Mouse (Mus musculus): ENCODE measurements at regions not wholly inside any gene's neighbourhood (a gene's known extent, or its start where the extent isn't known, plus 50 kb on each side); places are given as distances from the start of the nearest gene placed in this dataset.

DNA sequence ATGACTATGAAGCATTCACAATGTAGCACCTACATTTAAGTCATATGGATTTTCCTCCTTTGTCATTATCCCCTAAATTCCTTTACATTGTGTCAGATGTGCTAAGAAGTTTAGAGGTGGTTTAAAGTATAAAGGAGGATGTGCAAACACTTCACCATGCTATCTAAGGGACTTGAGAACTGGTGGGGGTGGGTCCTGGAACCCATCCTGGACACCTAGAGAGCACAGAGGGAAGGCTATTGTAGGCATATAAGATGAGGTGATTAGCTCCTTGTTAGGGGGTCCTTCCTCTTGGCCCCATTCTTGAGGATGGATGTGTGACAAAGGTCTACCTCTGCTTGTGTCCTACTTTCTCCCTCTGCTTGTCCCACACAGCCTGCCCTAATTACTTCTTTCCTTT is 213.2 kb downstream of the Stim2 start:
- no peaks in the 10 kb centered on the region for H3K27me3 ChIP-seq
- no peak overlapping the region for H3K27ac ChIP-seq
- no peak overlapping the region for H3K9ac ChIP-seq
- ATAC-seq (ENCODE audit: insufficient number of reproducible peaks, insufficient read depth, low FRiP score, low TSS enrichment, low read depth): no peak
- no peaks in the 10 kb centered on the region for H3K9me3 ChIP-seq
- no peaks in the 10 kb centered on the region for H3K36me3 ChIP-seq
- no peak overlapping the region for H3K4me2 ChIP-seq
- H3K4me3 ChIP-seq: no peak overlapping the region
- H3K4me1 ChIP-seq: no peaks in the 10 kb centered on the region

DNA sequence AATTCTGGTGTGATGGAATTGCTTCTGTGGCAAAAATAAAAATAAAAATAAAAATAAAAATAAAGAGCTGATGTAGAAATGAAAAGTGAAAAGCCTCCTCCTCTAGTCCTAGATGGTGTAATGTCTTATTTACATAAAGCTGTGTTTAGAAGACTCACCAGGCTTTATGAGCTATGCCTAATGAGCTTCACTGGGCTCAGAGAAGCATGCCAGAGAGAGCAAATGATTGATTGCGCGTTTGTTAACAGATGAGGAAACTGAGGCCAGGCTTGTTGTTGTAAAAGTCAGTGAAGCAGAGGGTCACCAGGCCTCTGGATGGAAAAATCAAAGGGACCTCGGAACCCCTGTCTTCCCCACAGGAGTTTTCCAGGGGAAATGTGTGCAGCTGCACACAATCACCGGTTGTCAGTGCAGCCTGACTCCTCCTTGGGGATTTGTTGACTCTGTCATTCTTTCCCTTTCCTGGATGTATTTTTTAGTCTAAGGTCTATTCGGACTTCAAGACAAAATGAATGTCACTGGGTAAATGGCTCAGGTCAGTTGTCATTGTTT is 213.8 kb downstream of the Stim2 start:
- ATAC-seq (ENCODE audit: insufficient number of reproducible peaks, insufficient read depth, low FRiP score, low TSS enrichment, low read depth): no peak
- 59% methylated on average over 5 of the region's 5 CpGs for WGBS
- no peak overlapping the region for H3K4me3 ChIP-seq

DNA sequence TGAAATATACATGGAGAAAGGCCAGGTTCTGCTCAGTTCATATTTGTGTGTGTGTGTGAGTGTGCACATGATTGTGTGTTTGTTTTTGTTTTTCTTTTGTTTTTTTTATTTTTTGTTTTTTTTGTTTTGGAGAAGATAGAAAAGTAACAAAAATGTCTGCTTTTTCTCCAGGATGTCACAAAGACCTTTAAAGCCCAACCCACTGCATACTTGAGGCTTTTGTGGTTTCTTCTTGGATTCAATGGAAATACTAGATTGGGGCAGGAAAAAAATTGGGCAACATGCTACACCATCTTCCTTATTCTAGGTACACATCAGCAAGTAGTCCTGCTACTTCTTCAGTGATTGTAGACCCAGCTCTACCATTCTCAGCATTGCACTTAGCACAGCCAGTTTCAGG is 226.7 kb downstream of the Stim2 start:
- ATAC-seq (ENCODE audit: insufficient number of reproducible peaks, insufficient read depth, low FRiP score, low TSS enrichment, low read depth): no peak
- no peaks in the 10 kb centered on the region for H3K4me1 ChIP-seq
- no peaks in the 10 kb centered on the region for H3K36me3 ChIP-seq
- no peaks in the 10 kb centered on the region for H3K9me3 ChIP-seq
- no peak overlapping the region for H3K4me2 ChIP-seq
- no peak overlapping the region for H3K9ac ChIP-seq
- no peak overlapping the region for H3K27ac ChIP-seq
- H3K4me3 ChIP-seq: no peak overlapping the region
- no peaks in the 10 kb centered on the region for H3K27me3 ChIP-seq

More for the DNA sequence above, 213.8 kb downstream of the Stim2 start:
- Histone ChIP-seq H3K9ac (no peak overlapping the region), H3K36me3 (no peaks in the 10 kb centered on the region), H3K4me1 (no peaks in the 10 kb centered on the region), H3K4me2 (no peak overlapping the region), H3K27ac (no peak overlapping the region), H3K9me3 (no peaks in the 10 kb centered on the region), H3K27me3 (no peaks in the 10 kb centered on the region)

DNA sequence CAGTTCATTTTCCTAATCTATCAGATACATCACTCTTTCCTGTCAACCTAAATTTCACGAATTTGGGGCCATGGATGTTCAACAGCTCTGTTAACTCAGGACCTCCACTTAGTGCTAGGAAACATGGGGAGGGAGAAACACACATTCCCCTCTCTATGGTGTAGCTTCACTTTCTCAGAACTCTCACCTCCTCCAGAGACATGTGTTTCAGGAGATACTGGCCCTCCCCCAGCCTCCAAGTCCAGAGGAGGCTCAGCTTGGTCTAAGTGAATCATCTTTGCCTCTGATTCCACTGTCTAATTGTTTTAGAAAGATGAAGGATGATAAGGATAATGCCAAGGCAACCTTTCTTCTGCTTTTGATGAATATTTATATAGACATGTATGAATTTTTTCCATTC is 236.3 kb downstream of the Stim2 start:
- no peak for ATAC-seq (ENCODE audit: insufficient number of reproducible peaks, insufficient read depth, low FRiP score, low TSS enrichment, low read depth)
- H3K9me3 ChIP-seq: no peaks in the 10 kb centered on the region
- H3K4me1 ChIP-seq: no peaks in the 10 kb centered on the region
- no peak overlapping the region for H3K4me3 ChIP-seq
- H3K27ac ChIP-seq: no peak overlapping the region
- H3K27me3 ChIP-seq: no peaks in the 10 kb centered on the region
- H3K4me2 ChIP-seq: no peak overlapping the region
- no peaks in the 10 kb centered on the region for H3K36me3 ChIP-seq
- WGBS: 67% methylated on average over 1 of the region's 1 CpGs
- H3K9ac ChIP-seq: no peak overlapping the region

DNA sequence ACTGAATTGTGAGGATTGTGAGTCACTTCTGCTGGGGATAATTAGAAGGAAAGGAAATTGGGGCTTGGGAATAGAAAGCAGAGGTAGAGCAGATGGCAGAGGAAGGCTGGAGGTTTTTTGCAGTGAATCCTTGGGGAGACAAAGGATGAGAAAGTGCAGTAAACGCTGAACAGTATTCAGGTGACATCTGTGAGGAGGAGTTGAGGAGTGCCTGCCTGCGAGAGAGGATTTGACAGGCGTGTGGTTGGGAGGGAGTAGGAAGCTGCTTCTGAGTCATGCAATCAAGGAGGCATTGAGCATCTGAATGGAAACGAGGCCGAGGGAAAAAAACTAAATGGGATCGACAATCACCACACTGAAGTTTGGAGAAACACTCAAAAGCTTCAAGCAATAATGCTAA is 236.9 kb downstream of the Stim2 start:
- Histone ChIP-seq H3K36me3 (no peaks in the 10 kb centered on the region), H3K9me3 (no peaks in the 10 kb centered on the region), H3K4me2 (no peak overlapping the region), H3K9ac (no peak overlapping the region), H3K4me3 (no peak overlapping the region), H3K4me1 (no peaks in the 10 kb centered on the region), H3K27ac (no peak overlapping the region), H3K27me3 (no peaks in the 10 kb centered on the region)
- WGBS: 50% methylated on average over 6 of the region's 6 CpGs
- no peak for ATAC-seq (ENCODE audit: insufficient number of reproducible peaks, insufficient read depth, low FRiP score, low TSS enrichment, low read depth)

DNA sequence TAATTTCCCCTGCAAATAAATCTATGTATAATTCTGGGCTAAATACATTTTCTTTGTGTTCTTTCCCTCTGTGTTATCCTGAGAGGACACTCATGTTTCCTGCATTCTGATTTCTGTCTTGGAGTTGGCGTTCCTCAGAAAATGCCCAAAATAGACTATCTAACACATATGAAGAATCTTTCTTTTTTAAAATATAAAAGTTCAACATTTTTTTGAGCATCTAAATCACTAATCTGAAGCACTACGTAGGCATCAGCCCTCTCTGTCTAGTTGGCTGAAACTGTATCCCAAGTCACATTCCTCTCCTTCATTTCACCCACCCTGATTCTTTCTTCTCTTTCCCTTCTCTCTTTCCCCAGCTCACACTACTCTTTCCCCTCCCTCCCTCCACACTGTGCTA is 238.9 kb downstream of the Stim2 start:
- Histone ChIP-seq H3K27me3 (no peaks in the 10 kb centered on the region), H3K9ac (no peak overlapping the region), H3K36me3 (no peaks in the 10 kb centered on the region), H3K9me3 (no peaks in the 10 kb centered on the region), H3K27ac (no peak overlapping the region), H3K4me2 (no peak overlapping the region), H3K4me3 (no peak overlapping the region), H3K4me1 (peaks cover 4% of the 10 kb centered on the region; the same call in 1 of the 2 replicates)
- ATAC-seq (ENCODE audit: insufficient number of reproducible peaks, insufficient read depth, low FRiP score, low TSS enrichment, low read depth): no peak
- 80% methylated on average over 2 of the region's 2 CpGs for WGBS

DNA sequence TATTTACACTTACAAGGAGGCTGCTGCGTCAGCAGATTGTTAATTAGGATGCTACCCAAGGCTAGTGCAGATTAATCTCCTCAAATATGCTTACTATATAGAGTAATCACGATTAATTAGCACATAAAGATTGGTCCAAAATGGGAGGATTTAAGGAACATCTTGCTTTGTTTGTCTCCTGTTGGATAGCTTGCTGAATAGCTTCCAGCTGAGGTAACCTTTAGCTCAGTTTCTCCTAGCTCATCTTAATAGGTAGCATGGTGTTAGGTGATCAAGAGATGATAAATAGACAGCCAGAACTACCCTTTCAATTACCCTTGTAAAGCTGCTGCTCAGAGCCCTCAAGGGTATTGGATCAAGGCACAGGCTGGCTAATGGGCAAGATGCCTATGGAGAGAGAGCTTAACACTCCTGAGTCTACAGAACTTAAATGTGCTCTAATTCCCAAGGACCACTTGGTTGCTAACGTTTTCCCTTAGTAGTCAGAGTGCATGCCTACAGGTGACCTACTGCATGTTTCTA is 240.4 kb downstream of the Stim2 start:
- Histone ChIP-seq H3K4me3 (no peak overlapping the region), H3K9ac (no peak overlapping the region), H3K4me1 (peaks cover 4% of the 10 kb centered on the region; the same call in 1 of the 2 replicates), H3K27ac (no peak overlapping the region), H3K36me3 (no peaks in the 10 kb centered on the region), H3K9me3 (no peaks in the 10 kb centered on the region), H3K4me2 (no peak overlapping the region), H3K27me3 (no peaks in the 10 kb centered on the region)
- ATAC-seq (ENCODE audit: insufficient number of reproducible peaks, insufficient read depth, low FRiP score, low TSS enrichment, low read depth): no peak
- 69% methylated on average over 3 of the region's 3 CpGs for WGBS

DNA sequence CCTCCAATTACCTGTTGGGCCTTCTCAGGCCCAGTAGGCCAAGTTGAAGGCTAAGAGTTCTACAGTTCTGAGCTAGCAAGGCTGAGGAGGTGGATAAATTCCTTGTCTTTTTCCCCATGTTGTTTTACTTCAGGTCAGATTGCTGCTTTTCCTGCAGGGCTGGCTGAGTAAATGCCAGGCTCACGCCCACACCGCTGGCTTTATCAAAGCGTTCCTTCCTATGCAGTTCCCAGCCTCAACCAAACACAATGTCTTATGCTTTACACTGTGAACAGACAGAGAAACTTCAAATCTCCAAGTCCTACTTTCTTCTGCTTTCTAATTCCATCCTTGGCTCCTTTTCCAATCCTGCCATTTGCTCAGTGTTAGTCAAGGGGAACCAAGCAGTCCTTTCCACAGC is 241.3 kb downstream of the Stim2 start:
- Histone ChIP-seq H3K36me3 (no peaks in the 10 kb centered on the region), H3K4me1 (peaks cover 4% of the 10 kb centered on the region; the same call in 1 of the 2 replicates), H3K27ac (no peak overlapping the region), H3K9me3 (no peaks in the 10 kb centered on the region), H3K4me3 (no peak overlapping the region), H3K27me3 (no peaks in the 10 kb centered on the region), H3K9ac (no peak overlapping the region), H3K4me2 (no peak overlapping the region)
- no peak for ATAC-seq (ENCODE audit: insufficient number of reproducible peaks, insufficient read depth, low FRiP score, low TSS enrichment, low read depth)
- WGBS: 86% methylated on average over 3 of the region's 3 CpGs

DNA sequence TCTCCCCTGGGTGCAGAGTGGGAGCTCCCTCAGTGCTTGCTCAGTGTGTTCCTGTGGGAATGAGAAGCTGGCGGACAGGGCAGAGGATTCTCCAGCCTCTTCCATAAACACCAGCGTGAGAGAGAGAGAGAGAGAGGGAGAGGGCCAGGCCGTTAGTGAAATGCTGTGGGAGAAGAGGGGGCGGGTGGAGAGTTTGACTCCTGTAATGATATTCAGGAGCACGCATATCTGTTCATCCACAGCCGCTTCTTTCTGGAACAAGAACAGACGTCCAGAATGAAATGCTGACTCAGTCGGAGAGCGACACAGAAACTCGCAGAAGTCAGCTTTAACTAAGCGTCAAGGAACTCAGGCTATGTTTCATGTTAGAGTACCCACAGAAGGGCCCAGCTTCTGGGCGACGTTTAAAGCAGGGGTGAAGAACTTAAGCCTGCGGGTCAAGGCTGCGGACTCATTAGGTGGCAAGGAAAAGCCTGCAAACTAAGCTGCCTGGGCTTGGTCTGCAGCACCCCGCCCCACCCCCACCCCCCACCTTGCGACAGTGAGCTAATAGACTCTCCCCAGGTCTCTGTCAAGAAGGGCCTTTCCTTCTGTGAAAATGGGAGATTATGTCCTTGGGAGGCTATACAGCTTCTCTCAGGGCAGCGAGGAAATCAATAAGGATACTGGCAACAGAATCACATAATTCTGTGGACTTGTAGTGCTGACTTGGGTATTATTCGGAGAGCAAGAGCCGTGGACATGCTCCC is 243.0 kb downstream of the Stim2 start:
- no peaks in the 10 kb centered on the region for H3K9me3 ChIP-seq
- H3K27me3 ChIP-seq: no peaks in the 10 kb centered on the region
- no peak overlapping the region for H3K4me3 ChIP-seq
- no peaks in the 10 kb centered on the region for H3K36me3 ChIP-seq
- no peak for ATAC-seq (ENCODE audit: insufficient number of reproducible peaks, insufficient read depth, low FRiP score, low TSS enrichment, low read depth)
- peak overlapping the region; percentile 28; the same call in 1 of the 2 replicates for H3K4me2 ChIP-seq
- peaks cover 4% of the 10 kb centered on the region; the same call in 1 of the 2 replicates for H3K4me1 ChIP-seq
- H3K9ac ChIP-seq: no peak overlapping the region
- no peak overlapping the region for H3K27ac ChIP-seq
- 36% methylated on average over 20 of the region's 20 CpGs for WGBS

DNA sequence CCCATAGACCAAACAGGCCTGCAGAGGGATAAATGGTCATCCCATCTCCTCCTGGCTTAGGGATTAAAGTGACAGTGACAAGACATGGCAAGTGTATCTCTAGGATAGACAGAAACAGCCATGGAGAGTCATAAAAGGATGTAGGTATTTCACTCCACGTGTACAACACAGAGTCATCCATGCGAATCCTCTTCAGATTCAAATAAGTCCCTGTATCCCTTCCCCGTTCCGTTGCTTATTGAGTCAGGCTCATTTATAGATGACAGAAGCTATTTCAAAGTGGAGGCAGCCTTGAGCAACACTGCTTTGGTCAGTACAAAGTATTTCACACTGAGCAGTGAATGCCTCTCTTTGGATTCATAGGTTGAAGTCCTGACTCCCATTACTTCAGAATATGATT is 243.8 kb downstream of the Stim2 start:
- no peak overlapping the region for H3K4me3 ChIP-seq
- ATAC-seq (ENCODE audit: insufficient number of reproducible peaks, insufficient read depth, low FRiP score, low TSS enrichment, low read depth): no peak
- H3K27ac ChIP-seq: no peak overlapping the region
- H3K36me3 ChIP-seq: no peaks in the 10 kb centered on the region
- H3K27me3 ChIP-seq: no peaks in the 10 kb centered on the region
- WGBS: 83% methylated on average over 4 of the region's 4 CpGs
- no peak overlapping the region for H3K4me2 ChIP-seq
- peaks cover 4% of the 10 kb centered on the region; the same call in 1 of the 2 replicates for H3K4me1 ChIP-seq
- H3K9me3 ChIP-seq: no peaks in the 10 kb centered on the region
- H3K9ac ChIP-seq: no peak overlapping the region

DNA sequence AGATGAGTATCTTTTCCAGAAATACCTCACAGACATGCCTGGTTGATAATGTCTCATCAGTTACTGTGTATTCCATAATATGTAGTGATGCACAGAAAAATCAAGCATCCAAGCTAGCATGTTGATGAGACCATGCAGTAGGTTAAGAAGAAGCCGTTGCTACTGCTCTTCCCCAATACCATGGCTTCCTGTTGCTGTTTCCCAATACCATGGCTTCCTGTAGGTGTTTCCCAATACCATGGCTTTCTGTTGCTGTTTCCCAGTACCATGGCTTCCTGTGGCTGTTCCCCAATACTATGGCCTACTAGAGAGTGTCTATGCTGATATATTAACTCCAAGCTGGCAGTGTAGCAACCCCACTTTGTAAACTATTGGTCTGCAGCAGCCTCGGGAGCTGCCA is 253.7 kb downstream of the Stim2 start:
- H3K27me3 ChIP-seq: no peaks in the 10 kb centered on the region
- no peaks in the 10 kb centered on the region for H3K4me1 ChIP-seq
- WGBS: 77% methylated on average over 2 of the region's 2 CpGs
- no peak overlapping the region for H3K27ac ChIP-seq
- H3K4me2 ChIP-seq: no peak overlapping the region
- no peaks in the 10 kb centered on the region for H3K36me3 ChIP-seq
- no peak overlapping the region for H3K9ac ChIP-seq
- no peak overlapping the region for H3K4me3 ChIP-seq
- no peaks in the 10 kb centered on the region for H3K9me3 ChIP-seq
- no peak for ATAC-seq (ENCODE audit: insufficient number of reproducible peaks, insufficient read depth, low FRiP score, low TSS enrichment, low read depth)

DNA sequence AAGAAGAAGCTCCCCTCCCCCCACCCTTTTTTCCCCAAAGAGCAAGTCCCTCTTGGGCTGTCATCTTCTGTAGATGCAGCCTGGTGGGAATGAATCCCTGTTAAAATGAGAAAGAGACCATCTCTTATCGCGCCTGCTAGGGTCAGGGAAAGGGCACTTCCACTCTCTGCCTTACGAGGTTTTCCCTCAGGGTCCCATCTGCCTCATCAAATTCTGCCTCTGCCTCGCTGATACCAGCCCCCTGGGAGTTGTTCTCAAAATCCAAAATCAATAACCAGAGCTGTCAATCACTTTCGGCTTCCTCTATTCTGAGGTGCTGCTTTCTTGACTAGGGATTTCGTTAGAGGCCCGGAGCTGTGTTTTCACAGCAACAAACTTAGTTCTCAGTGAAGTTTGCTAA is 255.7 kb downstream of the Stim2 start:
- H3K4me2 ChIP-seq: no peak overlapping the region
- no peaks in the 10 kb centered on the region for H3K4me1 ChIP-seq
- 45% methylated on average over 7 of the region's 7 CpGs for WGBS
- H3K27ac ChIP-seq: no peak overlapping the region
- H3K4me3 ChIP-seq: no peak overlapping the region
- H3K9ac ChIP-seq: no peak overlapping the region
- no peaks in the 10 kb centered on the region for H3K36me3 ChIP-seq
- no peaks in the 10 kb centered on the region for H3K9me3 ChIP-seq
- no peak for ATAC-seq (ENCODE audit: insufficient number of reproducible peaks, insufficient read depth, low FRiP score, low TSS enrichment, low read depth)
- H3K27me3 ChIP-seq: no peaks in the 10 kb centered on the region
